Mouse (Mus musculus) erythroblast, embryonic 14.5 days (primary cell): ENCODE data around the gene Hsp90aa1. TPM values are rescaled to one million over a fixed set of nuclear protein-coding genes. Genes with fewer than 3 reads are reported as not detected.
"Not testable (repeated sequence)": the region's sequence is repeated elsewhere in the genome, so short reads cannot be mapped to it uniquely, and the experiment has no call there.

Experiments
- H3K27me3 ChIP-seq: 2 replicates; pipeline ENCODE4 v1.6.1; 2012; ENCODE audit warnings: inconsistent platforms; ENCODE audit not compliant: control insufficient read depth
- H3K36me3 ChIP-seq: 2 replicates; pipeline ENCODE4 v1.6.1; 2012; ENCODE audit warnings: mild to moderate bottlenecking, inconsistent platforms; ENCODE audit not compliant: control insufficient read depth
- H3K4me1 ChIP-seq: 2 replicates; pipeline ENCODE4 v1.6.1; 2012; ENCODE audit warnings: inconsistent platforms; ENCODE audit not compliant: control insufficient read depth
- H3K4me3 ChIP-seq: replicated peaks from 2 replicates; pipeline ENCODE3; 2012; ENCODE audit warnings: moderate library complexity, mild to moderate bottlenecking, inconsistent platforms
- H3K9me3 ChIP-seq: 2 replicates; pipeline ENCODE4 v1.6.1; 2012; ENCODE audit warnings: low read length, inconsistent platforms, mixed read lengths; ENCODE audit not compliant: control insufficient read depth
- GATA1 ChIP-seq: IDR thresholded peaks from 2 replicates; pipeline ENCODE4 v1.6.1; 2012; ENCODE audit warnings: low read length, inconsistent platforms, mixed read lengths
- TAL1 ChIP-seq: IDR thresholded peaks from 3 replicates; pipeline ENCODE4 v1.6.1; 2012; ENCODE audit warnings: low read length, inconsistent platforms, mixed read lengths
- polyA plus RNA-seq: library from polyadenylated mRNA; stranded (reverse); fragments of >175 nt; gene quantifications from 2 replicates; pipeline ENCODE4 v1.2.3, GENCODE M21; 2012

The Hsp90aa1 gene
- polyA plus RNA-seq, 1 experiment = 20.5 TPM

- Histone ChIP-seq H3K4me3 (no peak overlapping the region), H3K9me3 (no peaks in the 10 kb centered on the region), H3K27me3 (no peaks in the 10 kb centered on the region), H3K36me3 (peaks cover 1% of the 10 kb centered on the region), H3K4me1 (peaks cover 68% of the 10 kb centered on the region)
- no peak for TF ChIP-seq TAL1
- TF ChIP-seq GATA1 = no peak
Observed at GRCm38 (mm10) chr12:110700730-110701129, 1.8 kb downstream of the Hsp90aa1 start.

GRCm38 (mm10) chr12:110699171-110699547 lies 3.4 kb downstream of the Hsp90aa1 start:
- H3K9me3 ChIP-seq = no peaks in the 10 kb centered on the region
- peaks cover 75% of the 10 kb centered on the region for H3K4me1 ChIP-seq
- peaks cover 16% of the 10 kb centered on the region for H3K36me3 ChIP-seq
- no peaks in the 10 kb centered on the region for H3K27me3 ChIP-seq
- peak overlapping the region; percentile 52 for H3K4me3 ChIP-seq
- no peak for TF ChIP-seq TAL1
- TF ChIP-seq GATA1 = no peak

- Histone ChIP-seq H3K4me3 (peak overlapping the region; percentile 52), H3K4me1 (peaks cover 76% of the 10 kb centered on the region), H3K27me3 (no peaks in the 10 kb centered on the region), H3K36me3 (peaks cover 21% of the 10 kb centered on the region), H3K9me3 (no peaks in the 10 kb centered on the region)
- no peak for TF ChIP-seq TAL1
- no peak for TF ChIP-seq GATA1
Observed at GRCm38 (mm10) chr12:110698523-110699170, 3.9 kb downstream of the Hsp90aa1 start.

GRCm38 (mm10) chr12:110698080-110698479 lies 4.4 kb downstream of the Hsp90aa1 start:
- H3K4me1 ChIP-seq = peaks cover 76% of the 10 kb centered on the region
- peaks cover 27% of the 10 kb centered on the region for H3K36me3 ChIP-seq
- no peaks in the 10 kb centered on the region for H3K9me3 ChIP-seq
- no peak for TF ChIP-seq GATA1
- no peak for TF ChIP-seq TAL1
- H3K27me3 ChIP-seq = no peaks in the 10 kb centered on the region
- peak overlapping the region; percentile 52 for H3K4me3 ChIP-seq

- Histone ChIP-seq H3K27me3 (no peaks in the 10 kb centered on the region), H3K4me1 (peaks cover 73% of the 10 kb centered on the region), H3K9me3 (no peaks in the 10 kb centered on the region), H3K4me3 (peak overlapping the region; percentile 99), H3K36me3 (peaks cover 32% of the 10 kb centered on the region)
- TF ChIP-seq TAL1 (no peak), GATA1 (no peak)
Observed at GRCm38 (mm10) chr12:110697457-110697856, 5.1 kb downstream of the Hsp90aa1 start.

- no peak for TF ChIP-seq GATA1
- TF ChIP-seq TAL1 = no peak
- peak overlapping the region; percentile 99 for H3K4me3 ChIP-seq
- H3K36me3 ChIP-seq = peaks cover 36% of the 10 kb centered on the region
- H3K4me1 ChIP-seq = peaks cover 68% of the 10 kb centered on the region
- H3K27me3 ChIP-seq = no peaks in the 10 kb centered on the region
- no peaks in the 10 kb centered on the region for H3K9me3 ChIP-seq
Observed at GRCm38 (mm10) chr12:110696975-110697400, 5.5 kb downstream of the Hsp90aa1 start.

- no peaks in the 10 kb centered on the region for H3K27me3 ChIP-seq
- no peak for TF ChIP-seq TAL1
- TF ChIP-seq GATA1 = no peak
- peaks cover 42% of the 10 kb centered on the region for H3K36me3 ChIP-seq
- H3K9me3 ChIP-seq = no peaks in the 10 kb centered on the region
- peaks cover 62% of the 10 kb centered on the region for H3K4me1 ChIP-seq
- peak overlapping the region; percentile 99 for H3K4me3 ChIP-seq
Observed at GRCm38 (mm10) chr12:110696173-110696974, 6.2 kb downstream of the Hsp90aa1 start.

- TF ChIP-seq TAL1 (no peak), GATA1 (no peak)
- Histone ChIP-seq H3K4me3 (peak overlapping the region; percentile 99), H3K9me3 (no peaks in the 10 kb centered on the region), H3K4me1 (peaks cover 55% of the 10 kb centered on the region), H3K36me3 (peaks cover 44% of the 10 kb centered on the region), H3K27me3 (no peaks in the 10 kb centered on the region)
Observed at GRCm38 (mm10) chr12:110695676-110696171, 6.8 kb downstream of the Hsp90aa1 start.

GRCm38 (mm10) chr12:110693378-110693777 lies 9.2 kb downstream of the Hsp90aa1 start:
- peaks cover 32% of the 10 kb centered on the region for H3K4me1 ChIP-seq
- H3K36me3 ChIP-seq = peaks cover 68% of the 10 kb centered on the region
- not testable (repeated sequence) for H3K9me3 ChIP-seq, H3K4me3 ChIP-seq, H3K27me3 ChIP-seq
